Mouse (Mus musculus): Measurements from ENCODE around the gene Gm10563. TPM values are rescaled to one million over a fixed set of nuclear protein-coding genes. Genes with fewer than 3 reads are reported as not detected.

The Gm10563 gene
- polyA plus RNA-seq, 1 experiment = not detected

GRCm38 (mm10) chr4:155606825-155607224 lies 38.4 kb downstream of the Gm10563 start:
- WGBS = 84% methylated on average over 2 of the region's 2 CpGs
- no peaks in the 10 kb centered on the region for H3K27me3 ChIP-seq (ENCODE audit: control insufficient read depth, insufficient read depth, low read length)
- 0 out of 2 replicates have a peak, but pooled peaks cover 14% of the 10 kb centered on the region for H3K36me3 ChIP-seq (ENCODE audit: control insufficient read depth, insufficient read depth, low read length)
- H3K4me1 ChIP-seq (replicated peaks; ENCODE audit: control insufficient read depth, insufficient read depth, low read length) = peaks cover 6% of the 10 kb centered on the region
- no peak for DNase-seq
- no peak overlapping the region for H3K27ac ChIP-seq (ENCODE audit: control insufficient read depth, insufficient read depth, low read length)
- no peak overlapping the region for H3K4me3 ChIP-seq (ENCODE audit: control insufficient read depth, insufficient read depth, low read length)
- TF ChIP-seq CTCF (IDR thresholded peaks at IDR 0.05; ENCODE audit: borderline replicate concordance, control insufficient read depth, extremely low read depth, insufficient read depth, low read length, poor library complexity) (no peak), POLR2A (IDR thresholded peaks at IDR 0.05; ENCODE audit: control insufficient read depth, extremely low read depth, insufficient read depth, low read length, poor library complexity) (no peak)

GRCm38 (mm10) chr4:155605132-155605531 lies 40.1 kb downstream of the Gm10563 start:
- Histone ChIP-seq H3K4me3 (ENCODE audit: control insufficient read depth, insufficient read depth, low read length) (no peak overlapping the region), H3K36me3 (ENCODE audit: control insufficient read depth, insufficient read depth, low read length) (0 out of 2 replicates have a peak, but pooled peaks cover 5% of the 10 kb centered on the region), H3K27ac (ENCODE audit: control insufficient read depth, insufficient read depth, low read length) (no peak overlapping the region), H3K4me1 (replicated peaks; ENCODE audit: control insufficient read depth, insufficient read depth, low read length) (peaks cover 6% of the 10 kb centered on the region), H3K27me3 (ENCODE audit: control insufficient read depth, insufficient read depth, low read length) (no peaks in the 10 kb centered on the region)
- WGBS = 97% methylated on average over 4 of the region's 4 CpGs
- no peak for DNase-seq
- TF ChIP-seq POLR2A (IDR thresholded peaks at IDR 0.05; ENCODE audit: control insufficient read depth, extremely low read depth, insufficient read depth, low read length, poor library complexity) (no peak), CTCF (IDR thresholded peaks at IDR 0.05; ENCODE audit: borderline replicate concordance, control insufficient read depth, extremely low read depth, insufficient read depth, low read length, poor library complexity) (no peak)

- no peak for DNase-seq
- Histone ChIP-seq H3K27ac (ENCODE audit: control insufficient read depth, insufficient read depth, low read length) (peak overlapping the region; percentile 91), H3K36me3 (ENCODE audit: control insufficient read depth, insufficient read depth, low read length) (no peaks in the 10 kb centered on the region), H3K4me1 (replicated peaks; ENCODE audit: control insufficient read depth, insufficient read depth, low read length) (peaks cover 6% of the 10 kb centered on the region), H3K27me3 (ENCODE audit: control insufficient read depth, insufficient read depth, low read length) (no peaks in the 10 kb centered on the region), H3K4me3 (ENCODE audit: control insufficient read depth, insufficient read depth, low read length) (no peak overlapping the region)
- TF ChIP-seq CTCF (IDR thresholded peaks at IDR 0.05; ENCODE audit: borderline replicate concordance, control insufficient read depth, extremely low read depth, insufficient read depth, low read length, poor library complexity) = no peak
- no peak for TF ChIP-seq POLR2A (IDR thresholded peaks at IDR 0.05; ENCODE audit: control insufficient read depth, extremely low read depth, insufficient read depth, low read length, poor library complexity)
- 35% methylated on average over 6 of the region's 6 CpGs for WGBS
These were observed 41.4 kb downstream of the Gm10563 start for GRCm38 (mm10) chr4:155603801-155604200.

GRCm38 (mm10) chr4:155602753-155603152 lies 42.5 kb downstream of the Gm10563 start:
- Histone ChIP-seq H3K36me3 (ENCODE audit: control insufficient read depth, insufficient read depth, low read length) (no peaks in the 10 kb centered on the region), H3K27ac (ENCODE audit: control insufficient read depth, insufficient read depth, low read length) (no peak overlapping the region), H3K4me3 (ENCODE audit: control insufficient read depth, insufficient read depth, low read length) (no peak overlapping the region), H3K27me3 (ENCODE audit: control insufficient read depth, insufficient read depth, low read length) (no peaks in the 10 kb centered on the region), H3K4me1 (replicated peaks; ENCODE audit: control insufficient read depth, insufficient read depth, low read length) (peaks cover 6% of the 10 kb centered on the region)
- TF ChIP-seq POLR2A (IDR thresholded peaks at IDR 0.05; ENCODE audit: control insufficient read depth, extremely low read depth, insufficient read depth, low read length, poor library complexity) = no peak
- TF ChIP-seq CTCF (IDR thresholded peaks at IDR 0.05; ENCODE audit: borderline replicate concordance, control insufficient read depth, extremely low read depth, insufficient read depth, low read length, poor library complexity) = no peak
- DNase-seq = no peak
- WGBS = 97% methylated on average over 1 of the region's 1 CpGs

GRCm38 (mm10) chr4:155601997-155602456 lies 43.2 kb downstream of the Gm10563 start:
- TF ChIP-seq POLR2A (IDR thresholded peaks at IDR 0.05; ENCODE audit: control insufficient read depth, extremely low read depth, insufficient read depth, low read length, poor library complexity) = no peak; the same call in 1 of the 2 replicates
- no peak for TF ChIP-seq CTCF (IDR thresholded peaks at IDR 0.05; ENCODE audit: borderline replicate concordance, control insufficient read depth, extremely low read depth, insufficient read depth, low read length, poor library complexity)
- Histone ChIP-seq H3K4me1 (replicated peaks; ENCODE audit: control insufficient read depth, insufficient read depth, low read length) (peaks cover 6% of the 10 kb centered on the region), H3K27me3 (ENCODE audit: control insufficient read depth, insufficient read depth, low read length) (no peaks in the 10 kb centered on the region), H3K36me3 (ENCODE audit: control insufficient read depth, insufficient read depth, low read length) (no peaks in the 10 kb centered on the region), H3K27ac (ENCODE audit: control insufficient read depth, insufficient read depth, low read length) (peak overlapping the region; percentile 68), H3K4me3 (ENCODE audit: control insufficient read depth, insufficient read depth, low read length) (peak overlapping the region; percentile 72)
- WGBS = 1% methylated on average over 31 of the region's 31 CpGs
- DNase-seq = no peak

GRCm38 (mm10) chr4:155601091-155601996 lies 43.9 kb downstream of the Gm10563 start, which contains the start of gene Slc35e2:
Gene Slc35e2, plus strand, starts transcription at chr4:155601416.
- Histone ChIP-seq H3K36me3 (ENCODE audit: control insufficient read depth, insufficient read depth, low read length) (no peaks in the 10 kb centered on the region), H3K4me1 (replicated peaks; ENCODE audit: control insufficient read depth, insufficient read depth, low read length) (peaks cover 6% of the 10 kb centered on the region), H3K27me3 (ENCODE audit: control insufficient read depth, insufficient read depth, low read length) (no peaks in the 10 kb centered on the region), H3K27ac (ENCODE audit: control insufficient read depth, insufficient read depth, low read length) (peak within 1 kb of the TSS; percentile 86), H3K4me3 (ENCODE audit: control insufficient read depth, insufficient read depth, low read length) (peak within 1 kb of the TSS; percentile 72)
- under 1% methylated on average over 65 of the region's 65 CpGs for WGBS
- DNase-seq = peak; percentile 86
- peak; percentile 48 for TF ChIP-seq POLR2A (IDR thresholded peaks at IDR 0.05; ENCODE audit: control insufficient read depth, extremely low read depth, insufficient read depth, low read length, poor library complexity)
- peak; percentile 35; the same call in 1 of the 2 replicates for TF ChIP-seq CTCF (IDR thresholded peaks at IDR 0.05; ENCODE audit: borderline replicate concordance, control insufficient read depth, extremely low read depth, insufficient read depth, low read length, poor library complexity)

Data from thymus, adult 2 months (tissue).